Mouse (Mus musculus) macrophage (primary cell): ENCODE measurements around the gene Prkca. TPM values are rescaled to one million over a fixed set of nuclear protein-coding genes. Genes with fewer than 3 reads are reported as not detected.

Experiments used
- H3K27ac ChIP-seq: fragments of 350-480 bp; formaldehyde crosslinking; 2 replicates; pipeline ENCODE4 v1.9.0; 2021
- H3K36me3 ChIP-seq: fragments of 350-480 bp; formaldehyde crosslinking; 2 replicates; pipeline ENCODE4 v1.9.0; 2021; ENCODE audit errors: inconsistent target
- H3K4me3 ChIP-seq: fragments of 350-480 bp; formaldehyde crosslinking; 2 replicates; pipeline ENCODE4 v1.9.0; 2021; ENCODE audit errors: inconsistent target
- H3K79me2 ChIP-seq: fragments of 350-480 bp; formaldehyde crosslinking; 2 replicates; pipeline ENCODE4 v1.9.0; 2021; ENCODE audit errors: inconsistent target
- WGBS: methylation state at CpG from one replicate; pipeline ENCODE4 v1.1.7; 2026; ENCODE audit warnings: inconsistent platforms; ENCODE audit not compliant: missing documents; 5-methylcytosine and 5-hydroxymethylcytosine counted together
- polyA plus RNA-seq: library from polyadenylated mRNA; stranded (reverse); fragments of 250-400 nt; gene quantifications from 3 replicates; pipeline ENCODE4 v1.2.4, GENCODE M21; 2018; ENCODE audit warnings: inconsistent platforms

The Prkca gene
- polyA plus RNA-seq, 1 experiment from 2014 or later: 1.8 TPM

GRCm38 (mm10) chr11:107887342-107887741, 456.4 kb downstream of the Prkca start:
- Histone ChIP-seq H3K36me3 (no peaks in the 10 kb centered on the region), H3K79me2 (no peaks in the 10 kb centered on the region), H3K27ac (no peak overlapping the region), H3K4me3 (no peak overlapping the region)
- 88% methylated on average over 6 of the region's 6 CpGs for WGBS

Other genes starting within 250 kb of the Prkca start
- gene Apoh, start 574 bp downstream of the Prkca start, polyA plus RNA-seq: not detected in 3 replicates
- 0.13 to 0.70 TPM (median 0.49 TPM) in 3 replicates for gene Cep112, start 81.3 kb upstream of the Prkca start, polyA plus RNA-seq